Mouse (Mus musculus): Measurements from ENCODE around the gene Tead1.

Gene Tead1

GRCm38 (mm10) chr7:112823621-112824020, 144.5 kb downstream of the Tead1 start:
- DNase-seq: peak; percentile 20

- DNase-seq: no peak
Observed at GRCm38 (mm10) chr7:112825339-112825781, 146.2 kb downstream of the Tead1 start.

DNA sequence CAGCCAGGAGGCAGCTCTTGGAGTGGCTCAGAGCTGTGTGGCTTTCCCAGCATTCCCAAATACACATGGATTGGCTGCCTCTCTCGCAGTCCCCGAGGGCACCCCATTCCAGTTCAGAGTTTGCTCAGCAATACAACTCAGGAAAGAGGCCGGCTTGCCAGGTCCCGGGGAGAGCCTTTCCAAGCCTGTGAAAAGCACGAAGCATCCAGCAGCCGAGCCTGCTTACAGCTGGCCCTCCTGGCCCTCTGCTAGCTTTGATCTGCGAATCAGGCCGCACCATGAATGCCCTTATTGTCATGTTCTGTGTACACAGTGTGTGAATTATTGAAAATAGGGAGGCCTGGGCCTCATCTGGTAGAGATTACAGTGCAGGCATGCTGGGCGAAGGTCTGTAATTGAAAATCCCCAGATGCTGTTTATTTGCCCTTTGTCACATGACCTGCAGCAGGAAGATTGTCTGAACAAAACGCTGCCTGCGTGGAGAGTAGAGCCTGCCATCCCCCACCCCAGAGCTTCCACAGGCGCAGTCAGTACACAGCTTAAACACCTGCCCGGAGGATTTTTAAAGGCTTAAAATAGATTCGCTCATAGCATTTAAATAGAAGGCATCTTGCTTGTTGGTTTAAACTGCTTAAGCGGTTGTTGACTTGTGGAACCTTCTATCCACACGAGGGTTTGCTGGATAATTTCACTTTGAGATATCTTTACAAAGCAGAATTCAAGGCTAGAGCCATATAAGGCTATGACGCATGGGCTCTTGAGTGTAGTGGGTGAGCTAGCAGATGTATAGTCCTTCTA, 147.2 kb downstream of the Tead1 start:
- no peak for DNase-seq

DNA sequence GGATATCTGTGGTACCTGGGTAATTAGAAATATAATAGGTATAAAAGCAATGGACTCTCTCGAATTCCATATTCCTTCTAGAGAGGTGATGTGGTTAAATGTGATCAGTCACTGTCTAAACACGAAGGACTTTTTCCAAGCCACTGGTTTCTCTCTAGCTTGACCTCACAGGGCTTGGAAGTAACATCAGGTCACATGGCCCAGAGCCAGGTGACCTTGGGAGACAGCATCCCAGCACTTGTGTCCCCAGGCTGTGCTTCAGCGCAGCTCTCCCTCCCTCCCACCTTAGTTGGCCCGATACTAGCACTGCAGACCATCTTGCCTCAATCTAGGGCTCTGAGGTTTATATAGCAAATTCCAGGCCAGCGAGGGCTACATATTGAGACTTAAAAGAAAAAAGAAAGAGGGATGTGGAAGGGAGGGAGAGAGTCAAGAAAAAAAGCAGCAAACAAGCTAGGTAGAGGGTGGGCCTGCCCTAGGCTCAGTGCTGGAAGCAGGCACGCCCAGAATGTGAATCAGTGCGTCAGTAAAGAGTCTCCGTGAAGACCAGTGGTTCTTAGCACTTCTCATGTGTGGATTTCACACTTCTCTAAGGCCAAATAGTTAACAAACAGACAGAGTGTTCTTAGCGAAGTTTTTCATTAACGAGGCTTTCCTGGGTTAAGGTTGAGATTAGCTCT, 149.0 kb downstream of the Tead1 start:
- DNase-seq: no peak

DNA sequence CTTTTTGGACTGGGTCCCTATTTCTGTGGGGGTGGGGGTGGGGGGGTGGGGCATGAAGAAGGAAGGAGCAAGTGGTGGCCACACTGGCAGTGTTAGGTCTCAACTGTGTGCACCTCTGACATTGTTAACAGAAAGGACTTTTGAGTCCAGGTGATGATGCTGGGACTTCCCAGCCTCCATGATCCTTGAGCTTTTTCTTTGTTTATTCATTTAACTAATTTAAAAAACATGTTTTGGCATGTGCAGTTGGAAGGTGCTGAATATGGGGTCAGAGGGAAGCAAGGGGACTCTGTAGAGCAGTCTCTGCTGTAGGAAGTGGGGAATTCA, 149.5 kb downstream of the Tead1 start:
- DNase-seq: no peak

- DNase-seq: no peak
Observed at GRCm38 (mm10) chr7:112830946-112831345, 151.8 kb downstream of the Tead1 start.

- DNase-seq: no peak
Observed at GRCm38 (mm10) chr7:112831446-112831845, 152.3 kb downstream of the Tead1 start.

DNA sequence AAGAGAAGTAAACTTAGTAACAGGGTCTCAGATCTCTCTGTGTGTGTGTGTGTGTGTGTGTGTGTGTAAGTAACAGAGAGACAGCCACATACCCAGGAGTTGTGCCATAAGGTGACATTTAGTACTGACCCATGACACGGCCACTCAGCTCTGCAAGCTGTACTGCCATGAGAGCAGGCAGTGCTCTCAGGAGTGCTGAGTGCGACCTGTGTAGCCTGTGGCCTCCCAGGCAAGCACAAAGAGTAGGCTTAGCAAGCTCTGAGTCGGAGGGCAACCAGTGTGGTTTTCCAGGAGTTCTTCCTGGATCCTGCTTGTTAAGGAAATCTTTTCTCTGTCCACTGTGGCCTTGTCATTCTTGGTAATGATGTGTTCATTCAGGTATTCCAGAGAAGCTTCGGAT, 154.0 kb downstream of the Tead1 start:
- no peak for DNase-seq

- DNase-seq: no peak
Observed at GRCm38 (mm10) chr7:112836076-112836475, 157.0 kb downstream of the Tead1 start.

DNA sequence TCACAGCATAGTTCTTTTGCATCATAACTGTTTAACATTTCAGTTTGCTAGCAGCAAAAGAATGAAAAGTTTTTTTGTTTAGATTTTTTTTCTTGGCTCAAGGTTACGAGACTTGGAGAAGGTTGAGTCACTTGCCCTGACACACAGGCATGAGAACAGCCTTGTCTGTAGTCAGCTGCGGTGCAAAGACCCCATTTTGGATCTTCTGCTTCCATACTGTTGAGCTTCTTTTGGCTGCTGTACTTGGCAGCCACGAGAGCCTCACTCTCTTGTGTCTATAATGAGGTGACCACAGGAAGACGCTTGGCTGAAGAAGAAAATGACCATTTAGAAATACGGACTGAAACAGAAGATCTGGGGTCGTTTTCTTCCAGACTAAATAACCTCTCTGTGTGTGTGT, 159.0 kb downstream of the Tead1 start:
- DNase-seq: no peak

DNA sequence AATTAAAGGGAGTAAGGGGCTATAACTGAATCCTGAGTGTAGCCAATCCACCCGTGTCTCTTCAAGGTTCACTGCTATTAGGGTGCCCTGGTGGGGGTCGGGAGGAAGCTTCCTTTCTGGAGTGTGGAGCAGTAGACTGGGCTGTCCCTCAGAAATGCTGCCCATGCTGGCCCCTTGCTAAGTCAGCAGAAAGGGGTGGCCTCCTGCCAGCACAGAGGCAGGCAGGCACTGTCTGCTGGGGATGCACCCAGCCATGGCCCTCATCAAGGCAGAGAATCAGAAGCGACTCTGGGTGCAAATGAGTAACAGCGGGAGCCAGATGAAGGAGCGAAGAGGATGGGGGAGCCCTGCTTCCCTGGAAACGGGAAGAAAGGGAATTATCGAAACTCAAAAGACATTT, 161.2 kb downstream of the Tead1 start:
- DNase-seq: no peak

GRCm38 (mm10) chr7:112840890-112841289, 161.8 kb downstream of the Tead1 start:
- no peak for DNase-seq

DNA sequence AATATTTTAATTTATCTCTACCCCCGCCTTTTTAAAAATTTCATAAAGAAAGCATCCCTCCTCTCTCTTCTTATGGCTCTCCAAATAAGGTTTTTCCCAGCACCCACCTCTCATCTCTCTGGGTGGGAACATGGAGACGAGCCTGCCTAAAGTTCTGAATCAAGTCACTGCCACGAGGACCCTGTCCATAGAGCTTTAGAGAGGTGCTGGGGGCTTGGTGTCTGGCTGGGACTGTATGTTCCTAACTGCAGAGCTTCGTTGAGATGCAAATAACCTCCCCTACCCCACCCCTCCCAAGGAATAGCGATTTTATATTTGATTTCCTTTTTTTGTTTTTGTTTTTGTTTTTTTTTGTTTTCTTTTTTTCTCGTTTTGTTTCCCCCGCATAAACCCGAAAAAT, 162.4 kb downstream of the Tead1 start:
- no peak for DNase-seq

DNA sequence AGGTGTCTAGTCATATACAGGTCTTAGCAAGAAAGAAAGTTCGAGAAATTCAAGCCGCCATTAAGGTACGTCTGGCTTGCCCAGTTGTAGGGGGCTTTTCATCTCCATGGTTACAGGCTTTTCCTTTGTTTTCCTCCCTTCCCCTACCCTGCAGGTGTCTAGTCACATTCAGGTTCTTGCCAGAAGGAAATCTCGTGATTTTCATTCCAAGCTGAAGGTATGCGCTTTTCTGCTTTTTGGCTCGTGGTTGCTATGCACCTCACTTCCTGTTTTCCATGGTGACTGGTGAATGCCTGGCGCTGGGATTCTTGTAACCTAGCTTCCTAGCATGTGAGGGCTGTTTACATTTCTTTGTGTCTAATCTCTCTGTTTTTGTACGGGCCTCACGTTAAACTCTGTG, 162.8 kb downstream of the Tead1 start:
- DNase-seq: no peak

- no peak for DNase-seq
Observed at GRCm38 (mm10) chr7:112851281-112851744, 172.2 kb downstream of the Tead1 start.

- no peak for DNase-seq
Observed at GRCm38 (mm10) chr7:112852149-112852839, 173.2 kb downstream of the Tead1 start.

DNA sequence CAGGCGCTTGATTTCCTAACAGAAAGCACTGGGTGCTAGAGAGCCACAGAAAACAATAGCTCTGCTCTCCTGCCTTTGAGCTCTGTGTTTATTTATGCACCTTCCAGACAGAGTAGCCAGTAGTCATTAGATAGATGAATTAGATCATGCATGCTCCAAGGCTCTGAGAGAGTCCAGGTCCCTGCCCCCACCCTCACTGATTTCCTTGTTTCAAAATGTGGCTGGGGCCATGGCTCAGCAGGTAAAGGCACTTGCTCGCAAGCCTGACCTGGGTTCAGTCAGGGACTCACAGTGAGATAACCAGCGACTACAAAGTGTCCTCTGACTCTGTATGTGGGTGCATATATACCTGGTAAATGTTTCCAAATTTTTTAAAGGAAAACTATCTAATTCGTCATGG, 174.7 kb downstream of the Tead1 start:
- DNase-seq: no peak

DNA sequence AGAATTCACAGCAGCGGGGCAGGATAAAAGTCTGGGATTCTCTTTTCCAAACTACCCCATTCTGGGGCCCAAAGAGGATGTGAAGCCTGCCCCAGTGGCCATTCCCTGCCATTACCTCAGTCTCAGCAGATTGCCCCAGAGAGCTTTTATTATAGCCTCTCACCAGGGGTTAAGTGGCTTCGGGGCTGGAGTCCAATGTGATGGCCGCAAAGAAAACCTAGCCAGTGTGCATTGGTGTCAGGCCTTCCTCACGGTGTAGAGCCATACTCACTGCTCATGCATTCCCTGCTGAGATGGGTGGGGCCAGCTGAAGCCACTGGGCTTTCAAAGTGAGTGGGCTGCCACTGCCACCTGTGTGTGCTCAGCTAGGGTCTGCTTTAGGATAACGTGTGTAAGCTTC, 175.4 kb downstream of the Tead1 start:
- no peak for DNase-seq

GRCm38 (mm10) chr7:112855419-112855818, 176.3 kb downstream of the Tead1 start:
- DNase-seq: no peak

DNA sequence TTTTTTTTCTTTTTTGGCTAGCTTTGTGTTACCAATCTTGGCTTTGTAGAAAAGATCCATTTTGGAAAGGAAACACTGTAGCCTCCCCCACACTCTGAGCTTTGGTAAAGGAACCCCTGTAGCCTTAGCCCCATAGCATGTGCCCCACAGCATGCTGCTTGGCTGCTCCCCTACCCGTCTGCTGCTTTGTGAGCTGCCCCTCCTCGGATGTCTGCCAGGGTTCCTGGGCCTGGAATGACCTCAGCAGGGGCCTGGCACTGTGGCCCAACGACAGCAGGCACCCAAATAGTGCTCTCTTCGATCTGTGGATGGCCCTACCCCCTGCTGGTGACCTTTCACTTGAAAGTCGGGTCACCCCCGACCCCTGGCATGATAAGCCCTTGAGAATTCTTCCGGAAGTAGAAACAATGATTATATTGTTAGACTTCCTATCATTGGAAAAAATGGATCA, 177.0 kb downstream of the Tead1 start:
- peak; percentile 96 for DNase-seq

GRCm38 (mm10) chr7:112856583-112856982, 177.5 kb downstream of the Tead1 start:
- no peak for DNase-seq

DNA sequence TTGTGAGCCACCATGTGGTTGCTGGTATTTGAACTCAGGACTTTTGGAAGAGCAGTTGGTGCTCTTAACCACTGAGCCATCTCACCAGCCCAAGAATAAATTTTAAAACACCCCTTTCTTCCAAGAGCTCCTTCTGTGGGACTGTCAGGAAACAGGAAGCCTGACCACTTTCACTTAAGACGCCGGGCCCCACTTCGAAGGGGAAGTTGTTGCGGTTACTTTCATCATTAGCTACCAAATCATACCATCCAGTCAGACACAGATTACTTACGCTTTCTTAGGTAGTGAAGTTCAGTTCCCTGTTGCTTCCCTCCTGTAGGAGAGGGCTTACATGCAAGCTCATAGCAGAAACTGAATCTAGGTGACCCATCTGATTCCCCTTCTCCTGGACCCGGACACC, 180.8 kb downstream of the Tead1 start:
- no peak for DNase-seq

DNA sequence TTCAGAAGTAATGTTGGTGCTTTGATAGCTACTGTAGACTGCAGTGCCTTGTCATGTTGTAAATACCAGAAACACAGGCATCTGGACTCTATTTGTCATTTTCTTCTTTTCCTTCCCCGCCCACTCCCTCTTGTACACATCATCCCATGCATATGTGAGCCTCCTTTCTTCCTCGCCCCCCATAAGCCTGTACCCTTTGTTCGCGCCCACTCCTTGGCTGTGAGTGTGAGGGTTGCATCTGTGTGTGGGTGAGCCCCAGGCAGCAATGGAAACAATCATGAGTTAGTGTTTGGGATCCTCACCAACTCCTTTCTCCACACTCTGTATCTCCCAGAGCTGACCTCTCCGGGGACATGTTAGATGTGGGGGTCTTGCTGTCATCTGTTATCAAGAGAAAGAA, 183.0 kb downstream of the Tead1 start:
- DNase-seq: no peak

DNA sequence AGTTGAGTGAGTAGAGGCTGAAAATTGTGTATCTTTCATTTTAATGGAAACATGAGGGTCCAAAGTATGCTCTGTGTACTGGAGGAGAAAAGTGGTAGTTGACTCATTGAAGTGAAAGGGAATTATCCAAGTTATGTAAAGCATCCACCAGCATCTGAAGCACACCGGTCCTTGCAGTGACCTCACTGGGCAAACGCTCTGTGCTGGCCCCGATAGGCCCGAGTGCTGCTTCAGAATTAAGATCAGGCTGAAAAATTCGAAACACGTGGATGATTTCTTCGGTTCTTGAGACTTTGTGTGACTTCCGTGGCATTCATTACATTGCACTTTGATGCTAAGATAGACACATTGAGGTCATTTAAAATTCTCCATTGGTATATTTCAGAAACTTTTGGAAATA, 185.1 kb downstream of the Tead1 start:
- no peak for DNase-seq

Data from cerebellum, adult 9-10 months (tissue).